Mouse (Mus musculus) thymus, adult 2 months (tissue): Measurements from ENCODE around the gene Apol7b.
"Not testable (repeated sequence)": the region's sequence is repeated elsewhere in the genome, so short reads cannot be mapped to it uniquely, and the experiment has no call there.

Source experiments
- CTCF ChIP-seq: fragments of 200-500 bp; IDR thresholded peaks from 2 replicates; pipeline ENCODE4 v1.5.1; 2012; ENCODE audit warnings: mild to moderate bottlenecking, control low read depth, low read length, moderate library complexity, borderline replicate concordance; ENCODE audit not compliant: control insufficient read depth, poor library complexity, insufficient read depth; ENCODE audit errors: extremely low read depth
- POLR2A ChIP-seq: fragments of 200-500 bp; IDR thresholded peaks from 2 replicates; pipeline ENCODE4 v1.6.1; 2012; ENCODE audit warnings: mild to moderate bottlenecking, low read length, control low read depth, moderate library complexity; ENCODE audit not compliant: control insufficient read depth, poor library complexity, insufficient read depth; ENCODE audit errors: extremely low read depth

- not testable (repeated sequence) for TF ChIP-seq POLR2A, CTCF
Observed at GRCm38 (mm10) chr15:77416655-77417333, 30.5 kb downstream of the Apol7b start.
